ENCODE assay signal across 17 mouse cellular contexts in genomic region chr10:79697916-79698315, GRCm38 (mm10). TPM values are rescaled to one million over a fixed set of nuclear protein-coding genes. Genes with fewer than 3 reads are reported as not detected.
DNase-seq lines count a peak whose midpoint lies in the region; ATAC-seq and TF ChIP-seq lines count a peak whose summit lies in the region.
"Had no signal": no experiment of that assay in that cellular context is flagged by ENCODE, and none has a peak within 500 bp of the region (broad histone marks: within the 10 kb centered on the region; RNA-seq: fewer than 3 reads in every experiment).

No protein-coding gene starts in this region.

- no peaks in the 10 kb centered on the region for H3K79me2 ChIP-seq in heart, adult 2 months (replicated peaks; ENCODE audit: control insufficient read depth, insufficient read depth, low read length)

- H3K4me1 ChIP-seq in heart, adult 2 months (ENCODE audit: control insufficient read depth, insufficient read depth, low read length): peaks cover 17% of the 10 kb centered on the region
- peaks cover 38% of the 10 kb centered on the region for H3K4me1 ChIP-seq in heart, embryonic 12.5 days (replicated peaks)

- TF ChIP-seq CTCF in heart, adult 2 months (IDR thresholded peaks at IDR 0.05): no peak

- no peaks in the 10 kb centered on the region for H3K27me3 ChIP-seq in heart, adult 2 months (ENCODE audit: control insufficient read depth, insufficient read depth, low read length)
- H3K27me3 ChIP-seq in heart, embryonic 12.5 days (replicated peaks): no peaks in the 10 kb centered on the region
- H3K27me3 ChIP-seq: embryonic facial prominence, embryonic 13.5 days; forebrain, embryonic 12.5 days; heart, embryonic 15.5 days had no signal

- no peaks in the 10 kb centered on the region for H3K9me3 ChIP-seq in heart, embryonic 12.5 days (replicated peaks)
- H3K9me3 ChIP-seq: embryonic facial prominence, embryonic 13.5 days; forebrain, embryonic 12.5 days; heart, embryonic 15.5 days had no signal

- H3K4me2 ChIP-seq in heart, embryonic 12.5 days: no peak overlapping the region
- H3K4me2 ChIP-seq: embryonic facial prominence, embryonic 13.5 days; forebrain, embryonic 12.5 days; heart, embryonic 15.5 days; liver, embryonic 11.5 days had no signal

- DNase-seq in heart, adult 2 months: no peak
- DNase-seq in cerebellum, adult 11-12 months: peak; percentile 91
- peak; percentile 50 for DNase-seq in lung, postnatal 36 days
- no peak for DNase-seq in layer of hippocampus, adult 9-11 months
- no peak for DNase-seq in kidney, postnatal 4 days
- DNase-seq: adrenal gland, adult 8-10 months; gastrocnemius, postnatal 10 days; thymus, adult 2 months had no signal

- H3K36me3 ChIP-seq in heart, adult 2 months (ENCODE audit: control insufficient read depth, insufficient read depth, low read length): no peaks in the 10 kb centered on the region
- no peaks in the 10 kb centered on the region for H3K36me3 ChIP-seq in heart, embryonic 12.5 days
- H3K36me3 ChIP-seq: embryonic facial prominence, embryonic 13.5 days; forebrain, embryonic 12.5 days; heart, embryonic 15.5 days had no signal

- no peak overlapping the region for H3K9ac ChIP-seq in heart, adult 2 months (ENCODE audit: low read depth, low read length)
- no peak overlapping the region for H3K9ac ChIP-seq in heart, embryonic 12.5 days
- H3K9ac ChIP-seq: embryonic facial prominence, embryonic 13.5 days; forebrain, embryonic 12.5 days; heart, embryonic 15.5 days had no signal

- 31% methylated on average over 6 of the region's 6 CpGs for WGBS in heart, adult 2 months
- 76% methylated on average over 6 of the region's 6 CpGs for WGBS in heart, embryonic 12.5 days

- TF ChIP-seq EP300 in heart, adult 2 months (IDR thresholded peaks at IDR 0.05; ENCODE audit: insufficient read depth, low read depth, low read length): no peak

- no peak overlapping the region for H3K4me3 ChIP-seq in heart, adult 2 months
- H3K4me3 ChIP-seq in heart, embryonic 12.5 days: no peak overlapping the region
- H3K4me3 ChIP-seq: embryonic facial prominence, embryonic 13.5 days; forebrain, embryonic 12.5 days; heart, embryonic 15.5 days had no signal

- no peak for TF ChIP-seq POLR2A in heart, adult 2 months (IDR thresholded peaks at IDR 0.05; ENCODE audit: insufficient read depth, low read depth, low read length)

- no peak for ATAC-seq in heart, embryonic 12.5 days (ENCODE audit: insufficient number of reproducible peaks, low FRiP score)
- ATAC-seq in granulocyte monocyte progenitor cell, adult 5-6 weeks (replicated peaks; ENCODE audit: poor library complexity, severe bottlenecking): 0 out of 2 replicates have a peak, but pooled peaks have one; percentile 17
- no peak for ATAC-seq in erythroblast, adult 5-6 weeks (replicated peaks; ENCODE audit: low FRiP score, poor library complexity, severe bottlenecking)
- ATAC-seq: hindbrain, postnatal 0 days had no signal

- intact Hi-C loops in heart, adult 2 months (cut with DNase I): no loop called here

- peak overlapping the region; percentile 85 for H3K27ac ChIP-seq in heart, adult 2 months
- H3K27ac ChIP-seq in heart, embryonic 12.5 days (ENCODE audit: poor library complexity, severe bottlenecking): no peak overlapping the region
- H3K27ac ChIP-seq: embryonic facial prominence, embryonic 13.5 days; forebrain, embryonic 12.5 days; heart, embryonic 15.5 days; kidney, postnatal 0 days had no signal

RNA-seq across cellular contexts. Expression of gene Bsg, which starts 6.4 kb away (rescaled TPM):
- 1,000 to 10,000 TPM; 1,364 to 1,491 TPM for total RNA-seq in heart, adult 2 months (2021)
- 1,570 and 1,684 TPM in 2 replicates for polyA plus RNA-seq in heart, adult 2 months (2012; rRNA removed)
- 1,289 and 1,310 TPM in 2 replicates for polyA plus RNA-seq in heart, embryonic 12.5 days (2016; fragmentation: Nextera tagmentation; extraction: Ambion mirVana)
- 253 and 319 TPM in 2 replicates for total RNA-seq in granulocyte monocyte progenitor cell, adult 5-6 weeks (2014; fragmentation: Nextera tagmentation)
- 278 and 345 TPM in 2 replicates for total RNA-seq in granulocyte monocyte progenitor cell, adult 5-6 weeks (2017)
- 913 and 945 TPM in 2 replicates for total RNA-seq in erythroblast, adult 5-6 weeks (2015; ENCODE audit: low replicate concordance)
- 805 and 888 TPM in 2 replicates for total RNA-seq in erythroblast, adult 5-6 weeks (2017; ENCODE audit: low replicate concordance)

RNA-seq across cellular contexts. Expression of gene Gzmm, which starts 9.1 kb away (rescaled TPM):
- 1 to 10 TPM; 6.4 to 6.5 TPM for total RNA-seq in heart, adult 2 months (2021)
- polyA plus RNA-seq in heart, adult 2 months (2012; rRNA removed): 7.4 and 9.2 TPM in 2 replicates
- polyA plus RNA-seq in heart, embryonic 12.5 days (2016; fragmentation: Nextera tagmentation; extraction: Ambion mirVana): 0.78 and 0.83 TPM in 2 replicates
- total RNA-seq in granulocyte monocyte progenitor cell, adult 5-6 weeks (2014; fragmentation: Nextera tagmentation): 2.2 TPM in 1 of 2 replicates, not detected in the other
- total RNA-seq in granulocyte monocyte progenitor cell, adult 5-6 weeks (2017): 0.34 TPM in 1 of 2 replicates, not detected in the other
- total RNA-seq in erythroblast, adult 5-6 weeks (2015; ENCODE audit: low replicate concordance): not detected in 2 replicates
- total RNA-seq in erythroblast, adult 5-6 weeks (2017; ENCODE audit: low replicate concordance): 1.7 TPM in 1 of 2 replicates, not detected in the other

RNA-seq across cellular contexts. Expression of gene Cdc34, which starts 15.9 kb away (rescaled TPM):
- 100 to 1,000 TPM; 196 to 216 TPM for total RNA-seq in heart, adult 2 months (2021)
- polyA plus RNA-seq in heart, adult 2 months (2012; rRNA removed): 352 and 397 TPM in 2 replicates
- 151 and 152 TPM in 2 replicates for polyA plus RNA-seq in heart, embryonic 12.5 days (2016; fragmentation: Nextera tagmentation; extraction: Ambion mirVana)
- total RNA-seq in granulocyte monocyte progenitor cell, adult 5-6 weeks (2014; fragmentation: Nextera tagmentation): 110 and 115 TPM in 2 replicates
- total RNA-seq in granulocyte monocyte progenitor cell, adult 5-6 weeks (2017): 98.7 and 142 TPM in 2 replicates
- total RNA-seq in erythroblast, adult 5-6 weeks (2015; ENCODE audit: low replicate concordance): 20.5 and 25.9 TPM in 2 replicates
- 36.7 and 46.1 TPM in 2 replicates for total RNA-seq in erythroblast, adult 5-6 weeks (2017; ENCODE audit: low replicate concordance)

RNA-seq across cellular contexts. Expression of gene Hcn2, which starts 18.5 kb away (rescaled TPM):
- total RNA-seq in heart, adult 2 months (2021): 10 to 100 TPM; 17.0 to 17.5 TPM
- 23.8 and 33.5 TPM in 2 replicates for polyA plus RNA-seq in heart, adult 2 months (2012; rRNA removed)
- polyA plus RNA-seq in heart, embryonic 12.5 days (2016; fragmentation: Nextera tagmentation; extraction: Ambion mirVana): not detected in 2 replicates
- 0.28 TPM in 1 of 2 replicates, not detected in the other for total RNA-seq in granulocyte monocyte progenitor cell, adult 5-6 weeks (2014; fragmentation: Nextera tagmentation)
- 0.39 TPM in 1 of 2 replicates, not detected in the other for total RNA-seq in granulocyte monocyte progenitor cell, adult 5-6 weeks (2017)
- not detected in 2 replicates for total RNA-seq in erythroblast, adult 5-6 weeks (2015; ENCODE audit: low replicate concordance)
- total RNA-seq in erythroblast, adult 5-6 weeks (2017; ENCODE audit: low replicate concordance): not detected in 2 replicates
- polyA plus RNA-seq: liver, embryonic 11.5 days had no signal

RNA-seq across cellular contexts. Expression of gene Tpgs1, which starts 28.7 kb away (rescaled TPM):
- total RNA-seq in heart, adult 2 months (2021): 10 to 100 TPM; 16.5 to 18.8 TPM
- polyA plus RNA-seq in heart, adult 2 months (2012; rRNA removed): 18.0 and 28.1 TPM in 2 replicates
- polyA plus RNA-seq in heart, embryonic 12.5 days (2016; fragmentation: Nextera tagmentation; extraction: Ambion mirVana): 41.9 and 46.0 TPM in 2 replicates
- total RNA-seq in granulocyte monocyte progenitor cell, adult 5-6 weeks (2014; fragmentation: Nextera tagmentation): 7.4 and 9.7 TPM in 2 replicates
- 8.1 and 14.6 TPM in 2 replicates for total RNA-seq in granulocyte monocyte progenitor cell, adult 5-6 weeks (2017)
- 2.9 and 6.3 TPM in 2 replicates for total RNA-seq in erythroblast, adult 5-6 weeks (2015; ENCODE audit: low replicate concordance)
- 0.56 and 0.68 TPM in 2 replicates for total RNA-seq in erythroblast, adult 5-6 weeks (2017; ENCODE audit: low replicate concordance)

Comparison
In these comparisons a context has a peak if more than half of its experiments do, and no peak if none do; other contexts are left out.
1. DNase-seq: peak in cerebellum, adult 11-12 months (single experiment) and lung, postnatal 36 days (single experiment); none in heart, adult 2 months (0 of 2), layer of hippocampus, adult 9-11 months (single experiment) and kidney, postnatal 4 days (0 of 2).